Mouse (Mus musculus): Measurements from ENCODE around the gene BC035044.

GRCm38 (mm10) chr6:128802999-128803857 is 87.7 kb downstream of the BC035044 start:
- peak; percentile 61 for TF ChIP-seq CTCF (IDR thresholded peaks at IDR 0.05; ENCODE audit: low read depth, low read length)
- no peak for TF ChIP-seq POLR2A (IDR thresholded peaks at IDR 0.05; ENCODE audit: borderline replicate concordance, low read depth, low read length)

All from bone marrow macrophage, adult 2 months (primary cell).